Mouse (Mus musculus) spleen, postnatal 36 days (tissue): ENCODE data around the gene Hfm1.

Source experiments
- DNase-seq, 2 experiments: peaks; one replicate each; pipeline ENCODE4 v3.0.0; 2022; ENCODE audit warnings: low spot score in 2 of 2, mixed read lengths in 1 of 2

Hfm1 gene

DNA sequence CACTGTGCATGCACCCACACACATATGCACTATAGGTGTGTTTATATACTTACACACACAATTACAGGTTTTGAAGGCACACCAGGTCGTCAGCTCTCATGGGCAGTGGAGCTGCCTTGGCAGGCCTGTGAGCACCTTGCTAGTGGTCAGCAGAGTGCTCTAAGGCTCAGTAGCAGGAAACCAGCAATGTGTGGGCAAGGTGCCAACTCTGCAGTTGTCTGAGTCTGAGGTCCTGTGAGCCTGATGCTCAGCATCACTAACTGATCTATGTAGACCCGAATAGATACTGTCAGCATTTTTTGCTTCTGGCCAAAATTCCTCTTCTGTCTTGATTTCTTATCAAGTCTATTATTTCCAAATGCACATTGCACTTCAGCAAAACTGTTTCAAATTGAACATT is 82.2 kb downstream of the Hfm1 start:
- DNase-seq: no peak

DNA sequence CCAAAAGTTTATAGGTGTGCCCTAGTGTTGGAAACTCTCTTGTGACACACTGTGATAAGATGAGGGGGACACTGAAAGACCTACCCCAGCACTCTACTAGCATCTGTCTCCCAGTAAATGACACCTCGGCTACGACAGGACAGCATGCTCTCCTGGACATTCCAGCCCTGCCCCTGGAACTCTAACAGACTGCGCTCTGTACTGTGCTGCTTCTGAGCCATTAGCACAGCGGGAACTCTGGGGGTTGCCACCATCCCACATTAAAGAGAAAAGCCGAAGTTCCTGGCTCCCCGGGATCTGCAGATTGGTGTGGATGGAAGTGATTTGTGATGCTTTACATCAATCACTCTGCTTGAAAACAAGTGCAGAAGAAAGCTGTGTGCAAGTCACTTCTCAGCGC is 93.1 kb downstream of the Hfm1 start:
- no peak for DNase-seq

DNA sequence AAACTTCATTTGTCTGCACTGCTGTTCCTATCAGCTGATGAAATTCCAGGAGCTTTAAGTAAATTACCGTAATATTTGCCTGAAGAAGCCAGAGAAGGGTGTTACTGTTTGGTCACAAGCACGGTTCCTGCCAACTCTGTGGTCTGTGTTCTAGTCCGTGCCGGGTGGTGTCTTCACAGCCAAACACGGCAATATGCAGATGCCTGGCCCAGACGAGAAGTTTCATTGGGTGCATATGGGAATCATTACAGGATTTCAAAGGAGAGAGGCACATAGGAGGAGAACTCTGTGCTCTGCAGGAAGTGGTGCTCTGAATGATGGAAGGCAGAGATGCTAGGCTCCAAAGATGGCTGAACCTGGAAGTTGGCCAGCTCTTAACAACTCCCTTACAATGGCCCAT is 94.7 kb downstream of the Hfm1 start:
- DNase-seq: no peak

DNA sequence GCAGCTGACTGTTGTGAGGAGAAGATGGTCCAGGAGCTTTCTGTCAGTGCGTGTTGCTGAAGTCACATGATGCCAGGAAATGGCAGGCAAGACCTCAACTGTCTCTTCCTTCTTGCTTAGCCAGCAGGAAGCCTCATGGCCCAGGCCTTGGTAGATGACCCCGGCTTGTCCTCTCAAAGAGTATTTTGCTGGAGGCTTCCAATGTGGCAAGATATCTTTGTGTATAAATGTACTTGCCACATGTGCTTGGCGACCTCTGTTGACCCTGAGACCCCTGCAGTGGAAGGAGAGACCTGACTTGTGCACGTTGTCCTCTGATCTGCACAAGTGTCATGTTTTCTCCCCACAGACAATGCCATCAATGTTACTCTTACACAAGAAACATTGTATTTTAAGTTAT is 95.3 kb downstream of the Hfm1 start:
- DNase-seq: no peak

DNA sequence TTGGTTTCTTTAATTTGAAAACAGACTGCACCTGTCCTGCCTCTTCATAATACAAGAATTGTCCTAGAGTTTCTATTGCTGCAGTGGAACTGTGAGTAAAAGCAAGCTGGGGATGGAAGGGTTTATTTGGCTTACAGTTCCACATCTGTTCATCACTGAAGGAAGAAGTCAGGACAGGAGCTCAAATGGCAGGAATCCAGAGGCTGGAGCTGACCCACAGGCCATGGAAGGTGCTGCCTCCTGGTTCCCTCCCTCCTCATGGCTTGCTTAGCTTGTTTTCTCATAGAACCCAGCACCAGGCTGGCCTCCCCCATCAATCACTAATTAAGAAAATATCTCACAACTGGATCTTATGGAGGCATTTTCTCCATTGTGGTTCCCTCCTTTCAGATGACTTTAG is 99.4 kb downstream of the Hfm1 start:
- DNase-seq: no peak

DNA sequence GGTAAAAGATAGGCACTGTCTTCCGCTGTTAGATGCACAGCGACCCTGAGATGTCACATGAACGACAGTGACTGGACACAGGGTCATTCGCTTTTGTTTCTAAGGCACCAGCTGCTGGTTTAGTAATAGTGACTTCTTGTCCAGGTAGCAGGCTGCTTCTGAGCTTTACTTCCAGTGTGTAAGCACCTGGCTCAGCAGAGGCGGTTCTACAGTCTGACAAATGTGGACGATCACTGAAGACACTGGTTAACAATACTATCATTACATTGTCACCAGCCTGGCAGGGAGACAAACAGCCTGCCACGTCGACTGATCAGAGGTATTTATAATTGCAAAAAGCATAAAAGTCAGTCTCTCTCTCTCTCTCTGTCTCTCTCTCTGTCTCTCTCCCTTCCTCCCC is 100.1 kb downstream of the Hfm1 start:
- DNase-seq: peak in 1 of 2 experiments; percentile 3

DNA sequence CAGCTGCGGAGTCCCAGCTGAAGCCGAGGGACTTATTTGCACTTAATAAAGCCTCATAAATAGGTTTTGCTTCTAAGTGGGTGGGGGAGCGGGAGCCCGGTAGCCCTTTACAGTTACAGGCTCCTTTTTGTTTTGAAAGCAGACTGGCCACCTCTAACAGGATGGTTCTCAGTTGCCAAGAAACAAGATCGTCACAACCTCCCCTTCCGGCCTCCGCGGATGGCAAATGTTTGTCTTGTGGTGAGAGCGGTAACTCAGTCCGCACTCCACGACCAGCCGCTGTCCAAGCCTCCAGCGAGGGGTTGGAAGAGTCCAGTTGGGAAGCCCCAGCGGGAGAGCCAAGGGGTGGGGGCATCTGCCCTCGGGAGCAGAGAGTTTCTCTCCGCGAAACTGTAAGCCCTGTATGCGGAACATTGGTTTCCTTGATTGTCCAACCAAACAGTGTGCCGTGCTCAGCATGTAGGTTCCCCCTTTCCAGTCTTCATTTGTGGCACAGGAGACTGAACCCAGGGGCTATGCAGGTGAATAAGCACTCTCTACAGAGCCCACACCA is 100.7 kb downstream of the Hfm1 start:
- DNase-seq: peak; percentile 43 to 46

DNA sequence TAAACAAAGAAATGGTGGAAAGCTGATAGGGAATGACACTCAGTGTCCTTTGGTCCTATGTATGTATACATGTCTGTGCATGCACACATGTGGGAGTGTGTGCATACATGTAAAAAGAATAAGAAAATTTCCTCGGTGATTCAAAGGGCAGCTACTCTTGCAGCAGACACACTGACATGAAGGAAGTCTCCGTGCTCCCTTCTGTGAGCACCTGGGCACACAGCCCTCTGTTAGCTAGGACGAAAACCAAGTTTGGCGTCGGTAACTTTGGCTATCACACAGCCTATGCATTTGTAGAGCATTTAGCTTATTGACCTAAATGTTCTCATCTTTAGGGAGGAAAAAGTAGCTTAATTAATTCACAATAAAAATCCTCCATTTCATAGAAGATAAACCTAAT is 101.4 kb downstream of the Hfm1 start:
- no peak for DNase-seq

DNA sequence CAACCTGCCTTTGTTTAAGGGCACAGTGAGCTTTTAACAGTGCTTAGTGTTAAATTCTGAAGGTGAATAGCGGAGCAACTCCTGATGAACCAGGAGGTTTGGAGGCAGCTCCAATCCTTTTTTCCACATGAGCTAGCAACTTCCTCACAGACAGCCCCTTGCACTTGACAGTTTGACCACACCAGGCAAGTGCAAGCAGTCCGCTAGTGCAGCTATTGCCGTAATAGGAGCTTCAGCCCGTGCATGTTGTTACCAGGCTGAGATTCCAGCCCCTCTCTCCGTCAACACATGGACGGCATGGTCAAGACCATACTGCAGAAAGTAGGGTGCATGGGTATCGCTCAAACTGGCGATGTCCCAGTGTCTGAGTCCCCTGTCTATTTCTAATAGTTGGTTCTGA is 106.5 kb downstream of the Hfm1 start:
- DNase-seq: no peak

DNA sequence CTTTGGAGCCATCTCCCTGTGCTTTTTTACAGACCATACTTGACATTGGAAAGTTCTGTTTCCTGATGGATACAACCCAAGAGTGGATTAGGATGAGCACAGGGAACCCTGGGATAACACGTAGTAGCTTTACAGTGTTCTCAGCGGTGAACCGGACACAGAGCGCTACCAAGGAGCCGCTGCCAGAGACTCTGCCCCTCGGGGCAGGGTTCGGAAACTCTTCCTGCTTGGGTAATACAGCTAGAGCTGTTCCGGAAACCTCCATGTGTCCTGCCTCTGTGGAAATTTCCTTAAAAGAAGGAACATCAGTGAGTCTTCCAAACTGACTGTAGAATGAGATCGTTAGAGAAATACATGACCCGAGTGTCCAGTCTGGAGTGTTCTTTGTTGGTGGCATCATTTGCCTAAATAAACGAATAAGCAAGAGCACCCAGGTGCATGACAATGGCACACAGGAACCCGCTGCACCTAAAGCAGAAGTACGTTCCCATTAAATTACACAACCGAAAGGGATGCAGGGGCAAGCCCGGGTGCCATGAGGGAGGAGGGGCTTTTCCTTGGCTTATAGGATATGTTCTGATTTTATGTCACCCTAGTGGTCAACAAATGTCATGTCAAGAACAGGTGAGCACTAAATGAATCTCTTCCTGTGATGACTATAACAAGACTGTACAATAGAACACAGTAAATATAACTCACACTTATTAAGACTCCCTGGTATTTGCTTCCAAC is 110.0 kb downstream of the Hfm1 start:
- no peak for DNase-seq

DNA sequence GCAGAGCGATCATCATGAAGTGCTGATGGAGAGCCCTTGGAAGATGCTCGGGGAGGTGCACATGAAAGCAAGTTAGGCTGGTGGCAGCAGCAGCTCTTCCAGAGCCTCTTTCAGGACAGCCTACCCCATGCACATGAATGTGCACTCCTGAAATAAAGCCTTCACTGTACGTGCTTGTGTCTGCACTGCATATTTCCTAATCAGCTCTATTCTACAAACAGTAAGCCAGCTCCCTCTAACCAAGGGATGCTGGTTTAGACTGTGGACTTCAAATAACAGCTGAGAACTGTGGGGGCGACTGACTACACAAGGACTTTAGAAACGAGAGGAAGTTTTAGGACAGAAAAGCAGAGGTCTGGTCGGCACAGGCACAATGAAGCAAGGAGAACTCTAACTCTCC is 111.5 kb downstream of the Hfm1 start:
- no peak for DNase-seq

DNA sequence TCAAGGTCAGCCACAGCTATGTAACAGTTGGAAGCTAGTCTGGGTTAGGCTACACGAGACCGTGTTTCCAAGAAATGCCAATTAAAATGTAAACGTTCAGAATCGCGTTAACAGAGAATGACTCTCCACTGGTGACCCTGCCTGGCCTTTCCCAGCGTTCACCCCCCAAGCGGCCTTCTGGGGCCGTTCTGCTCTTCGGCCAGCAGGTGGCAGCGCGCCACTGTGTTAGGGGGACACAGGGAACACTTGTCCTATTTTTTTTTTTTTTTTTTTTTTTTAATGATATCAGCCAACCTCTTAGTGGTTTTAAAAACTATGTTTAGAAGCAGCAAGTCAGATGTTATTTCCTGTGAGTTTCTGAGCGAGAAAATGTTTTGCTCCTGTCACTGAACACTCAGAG is 123.0 kb downstream of the Hfm1 start:
- peak; percentile 40 to 66 for DNase-seq

DNA sequence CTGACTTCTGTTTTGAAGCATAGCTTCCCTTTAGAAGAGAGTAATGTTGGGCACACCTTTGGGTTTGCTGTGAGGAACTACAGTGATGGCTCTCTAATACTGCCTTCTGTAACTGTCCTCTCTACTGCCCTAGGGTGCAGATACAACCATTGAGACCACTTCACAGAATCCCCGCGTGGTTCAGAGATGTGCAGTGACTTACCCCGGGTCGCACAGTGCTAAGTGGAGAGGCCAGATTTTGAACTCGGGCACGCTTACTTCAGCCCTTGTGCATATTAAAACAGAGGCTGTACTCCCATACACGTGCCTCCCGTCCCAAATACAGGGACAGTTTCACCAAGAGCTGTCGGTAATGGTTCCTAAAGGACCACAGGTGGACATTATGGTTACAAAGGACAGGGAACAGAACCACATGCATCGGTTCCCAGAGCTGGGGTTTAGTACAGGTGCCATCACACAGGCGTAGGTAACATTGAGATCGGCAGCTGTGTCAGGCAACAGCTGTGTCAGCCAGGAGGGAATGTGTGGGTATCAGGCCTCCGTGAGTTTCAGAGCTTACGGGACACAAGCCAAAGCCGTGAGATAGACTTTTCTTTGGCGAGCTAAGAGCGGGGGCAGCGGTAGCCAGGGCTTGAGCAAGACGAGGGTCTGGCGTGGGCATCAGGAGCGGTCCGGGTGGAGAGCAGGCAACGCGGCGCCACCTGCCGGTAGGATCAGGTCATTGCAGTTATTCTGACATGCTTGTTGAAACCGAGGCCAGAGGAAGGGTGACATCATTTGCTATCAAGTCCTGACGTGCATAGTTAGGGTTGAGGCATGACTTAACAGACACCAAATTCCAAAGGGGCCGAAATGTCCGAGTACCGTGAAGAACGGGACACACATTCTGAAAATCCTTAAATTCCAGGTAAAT is 124.0 kb downstream of the Hfm1 start:
- DNase-seq: peak; percentile 71 to 73

DNA sequence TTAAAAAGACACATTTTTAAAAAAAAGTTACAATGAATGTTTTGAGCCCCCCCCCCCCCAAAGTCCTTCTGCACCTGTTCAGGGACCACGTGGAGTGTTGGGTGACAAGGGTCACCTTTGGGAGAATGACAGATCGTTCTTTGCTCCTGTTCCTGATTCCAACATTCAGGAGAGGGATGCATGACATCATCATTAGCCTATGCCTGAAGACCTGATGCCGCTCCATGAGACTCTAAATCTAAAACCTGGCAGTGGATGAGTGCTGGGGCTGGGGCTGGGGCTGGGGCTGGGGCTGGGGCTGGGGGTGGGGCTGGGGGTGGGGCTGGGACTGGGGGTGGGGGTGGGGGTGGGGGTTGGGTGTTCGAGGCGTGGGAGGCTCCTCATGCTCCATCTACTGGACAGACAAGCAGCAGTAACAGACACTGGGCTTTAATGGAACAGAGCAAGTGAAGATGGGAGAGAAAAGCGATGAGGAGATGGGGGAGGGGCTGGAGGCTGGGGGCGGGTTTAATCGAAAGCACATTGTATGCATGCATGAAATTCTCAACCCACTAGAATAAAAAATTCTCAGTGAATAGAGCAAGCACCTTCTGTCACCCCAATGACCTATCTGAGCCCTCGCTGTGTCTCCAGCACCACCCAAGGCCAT is 124.8 kb downstream of the Hfm1 start:
- no peak for DNase-seq

DNA sequence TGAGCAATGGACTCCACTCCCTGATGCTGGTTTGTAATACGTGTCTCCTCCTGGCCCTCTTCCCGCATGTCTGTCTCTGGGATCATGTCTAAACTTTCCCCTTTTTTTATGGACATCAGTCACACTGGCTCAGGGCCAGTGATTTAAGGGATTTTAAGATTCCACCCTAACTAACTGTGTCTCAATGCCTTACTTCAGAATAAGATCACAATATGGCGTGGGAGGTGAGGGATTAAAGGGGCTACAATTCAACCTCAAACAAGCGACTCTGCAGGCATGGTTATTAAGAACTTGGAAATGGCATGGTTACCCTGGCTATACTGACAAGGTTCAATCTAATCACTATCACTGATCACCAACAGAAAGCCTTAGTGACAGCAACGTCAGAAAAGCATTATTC is 128.2 kb downstream of the Hfm1 start:
- DNase-seq: no peak

DNA sequence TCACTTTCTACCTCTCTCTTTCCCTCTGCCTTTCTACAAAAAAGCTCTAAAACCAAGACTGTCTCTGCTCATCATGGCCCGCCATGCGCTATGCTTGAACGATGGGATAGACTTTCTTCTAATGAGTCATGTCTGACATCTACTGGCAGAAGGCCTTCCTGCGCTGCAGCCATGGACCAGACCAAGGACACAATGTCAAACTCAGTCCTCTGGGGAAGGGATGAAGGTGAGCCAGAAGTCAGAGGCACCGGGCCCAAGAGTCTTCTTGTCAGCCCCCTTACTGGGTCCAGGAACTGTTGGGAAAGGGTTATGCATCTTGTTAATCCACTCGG is 134.9 kb downstream of the Hfm1 start:
- no peak for DNase-seq

DNA sequence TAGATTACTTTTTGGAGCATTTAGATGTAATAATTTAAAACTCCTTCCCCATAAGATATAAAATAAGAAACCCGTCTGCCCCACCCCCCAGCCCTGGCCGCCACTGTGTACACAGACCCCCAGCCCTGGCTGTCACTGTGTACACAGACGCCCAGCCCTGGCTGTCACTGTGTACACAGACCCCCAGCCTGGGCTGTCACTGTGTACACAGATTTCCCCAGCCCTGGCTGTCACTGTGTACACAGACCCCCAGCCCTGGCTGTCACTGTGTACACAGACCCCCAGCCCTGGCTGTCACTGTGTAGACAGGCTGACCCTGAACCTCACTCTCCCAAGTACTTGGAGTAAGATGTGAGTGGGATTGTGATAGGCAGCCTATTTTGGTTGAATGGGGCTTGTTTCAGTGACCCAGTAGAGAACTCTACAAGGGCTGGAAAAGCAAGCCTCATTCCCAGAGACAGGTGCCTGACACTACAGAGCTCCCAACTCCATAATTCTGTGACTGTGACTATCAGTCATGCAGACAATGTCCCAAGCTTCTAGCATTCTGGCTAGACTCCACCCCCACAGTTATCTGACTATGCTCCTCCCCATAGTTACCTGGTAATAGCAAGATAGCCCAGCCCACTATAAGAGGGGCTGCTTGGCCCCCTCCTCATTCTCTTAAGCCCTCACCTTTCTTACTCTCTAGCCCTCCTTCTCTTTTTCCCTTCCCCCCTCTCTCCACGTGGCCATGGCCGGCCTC is 135.5 kb downstream of the Hfm1 start:
- DNase-seq: no peak
